Mouse (Mus musculus): ENCODE measurements around the gene Vsig1.

DNA sequence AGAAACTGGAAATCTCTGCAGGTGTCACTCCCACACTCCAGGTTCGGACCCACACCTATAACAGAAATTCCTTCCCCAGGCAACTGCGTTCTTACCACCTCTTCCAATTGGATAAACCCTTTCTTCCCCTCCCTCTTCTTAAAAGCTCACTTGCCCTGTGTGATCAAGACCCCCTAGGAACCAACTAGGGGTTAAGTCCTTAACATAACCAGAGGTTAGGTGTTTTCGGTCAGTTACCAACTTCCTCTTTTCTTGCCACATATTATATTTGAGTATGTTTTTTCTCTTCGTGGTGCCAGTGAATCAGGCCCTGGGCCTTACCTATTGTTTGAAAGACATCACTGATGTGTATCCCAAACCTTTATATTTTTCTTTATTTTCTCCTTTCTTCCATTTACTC, 44.0 kb upstream of the Vsig1 start:
- TF ChIP-seq TAL1 (IDR thresholded peaks at IDR 0.05; ENCODE audit: low read length) (no peak), GATA1 (IDR thresholded peaks at IDR 0.05; ENCODE audit: low read length) (no peak)

All from erythroblast, embryonic 14.5 days (primary cell).